Mouse (Mus musculus): ENCODE measurements around the gene Dst. TPM values are rescaled to one million over a fixed set of nuclear protein-coding genes. Genes with fewer than 3 reads are reported as not detected.

Gene Dst
- total RNA-seq, 2 experiments from 2014 or later = 291 to 304 TPM

- Histone ChIP-seq H3K4me3 (no peak overlapping the region), H3K27ac (no peak overlapping the region)
- DNase-seq = no peak
- TF ChIP-seq CTCF (IDR thresholded peaks at IDR 0.05) = no peak
- intact Hi-C loops (cut with DNase I) = no loop called here
These were observed 261.1 kb downstream of the Dst start for GRCm38 (mm10) chr1:34169086-34169485.

- no peak for TF ChIP-seq CTCF (IDR thresholded peaks at IDR 0.05)
- no peak for DNase-seq
- Histone ChIP-seq H3K4me3 (no peak overlapping the region), H3K27ac (no peak overlapping the region)
- intact Hi-C loops (cut with DNase I) = no loop called here
These were observed 266.5 kb downstream of the Dst start for GRCm38 (mm10) chr1:34174517-34174916.

- intact Hi-C loops (cut with DNase I) = no loop called here
These were observed 266.9 kb downstream of the Dst start for GRCm38 (mm10) chr1:34174961-34175360.

GRCm38 (mm10) chr1:34178022-34178727, 270.1 kb downstream of the Dst start:
- intact Hi-C loops (cut with DNase I) = no loop called here
- no peak overlapping the region for H3K4me3 ChIP-seq

More at GRCm38 (mm10) chr1:34174961-34175360, 266.9 kb downstream of the Dst start:
- DNase-seq = no peak
- no peak for TF ChIP-seq CTCF (IDR thresholded peaks at IDR 0.05)
- no peak overlapping the region for H3K4me3 ChIP-seq
- H3K27ac ChIP-seq = no peak overlapping the region

GRCm38 (mm10) chr1:34179756-34180155, 271.7 kb downstream of the Dst start:
- TF ChIP-seq CTCF (IDR thresholded peaks at IDR 0.05) = no peak
- DNase-seq = no peak
- intact Hi-C loops (cut with DNase I) = no loop called here
- Histone ChIP-seq H3K4me3 (no peak overlapping the region), H3K27ac (no peak overlapping the region)

More at GRCm38 (mm10) chr1:34178022-34178727, 270.1 kb downstream of the Dst start:
- no peak for TF ChIP-seq CTCF (IDR thresholded peaks at IDR 0.05)
- no peak overlapping the region for H3K27ac ChIP-seq
- no peak for DNase-seq

GRCm38 (mm10) chr1:34182406-34183249, 274.6 kb downstream of the Dst start:
- TF ChIP-seq CTCF (IDR thresholded peaks at IDR 0.05) = no peak
- Histone ChIP-seq H3K27ac (no peak overlapping the region), H3K4me3 (no peak overlapping the region)
- DNase-seq = no peak
- intact Hi-C loops (cut with DNase I) = no loop called here

GRCm38 (mm10) chr1:34183250-34183926, 275.4 kb downstream of the Dst start:
- intact Hi-C loops (cut with DNase I) = no loop called here
- Histone ChIP-seq H3K4me3 (no peak overlapping the region), H3K27ac (no peak overlapping the region)
- TF ChIP-seq CTCF (IDR thresholded peaks at IDR 0.05) = no peak
- DNase-seq = no peak

GRCm38 (mm10) chr1:34184266-34184665, 276.2 kb downstream of the Dst start:
- intact Hi-C loops (cut with DNase I) = no loop called here

GRCm38 (mm10) chr1:34186033-34186432, 278.0 kb downstream of the Dst start:
- no peak for TF ChIP-seq CTCF (IDR thresholded peaks at IDR 0.05)
- intact Hi-C loops (cut with DNase I) = no loop called here
- DNase-seq = no peak

More at GRCm38 (mm10) chr1:34184266-34184665, 276.2 kb downstream of the Dst start:
- TF ChIP-seq CTCF (IDR thresholded peaks at IDR 0.05) = no peak
- Histone ChIP-seq H3K4me3 (no peak overlapping the region), H3K27ac (no peak overlapping the region)
- DNase-seq = no peak

GRCm38 (mm10) chr1:34187501-34187900, 279.5 kb downstream of the Dst start:
- intact Hi-C loops (cut with DNase I) = no loop called here
- H3K27ac ChIP-seq = no peak overlapping the region
- DNase-seq = no peak
- TF ChIP-seq CTCF (IDR thresholded peaks at IDR 0.05) = no peak
- H3K4me3 ChIP-seq = no peak overlapping the region

More at GRCm38 (mm10) chr1:34186033-34186432, 278.0 kb downstream of the Dst start:
- Histone ChIP-seq H3K4me3 (no peak overlapping the region), H3K27ac (no peak overlapping the region)

GRCm38 (mm10) chr1:34188721-34189236, 280.8 kb downstream of the Dst start:
- intact Hi-C loops (cut with DNase I) = no loop called here
- Histone ChIP-seq H3K4me3 (no peak overlapping the region), H3K27ac (no peak overlapping the region)
- DNase-seq = no peak
- no peak for TF ChIP-seq CTCF (IDR thresholded peaks at IDR 0.05)

GRCm38 (mm10) chr1:34189318-34189717, 281.3 kb downstream of the Dst start:
- intact Hi-C loops (cut with DNase I) = no loop called here
- no peak for DNase-seq
- Histone ChIP-seq H3K27ac (no peak overlapping the region), H3K4me3 (no peak overlapping the region)
- no peak for TF ChIP-seq CTCF (IDR thresholded peaks at IDR 0.05)

Measured in gastrocnemius, adult 2 months (tissue).